Mouse (Mus musculus) spleen, postnatal 4 days (tissue): ENCODE measurements around the gene Prrg1.
A peak's percentile ranks its signal among the peaks of the same experiment; 100 is the strongest.
"Not testable (repeated sequence)": the region's sequence is repeated elsewhere in the genome, so short reads cannot be mapped to it uniquely, and the experiment has no call there.

Source experiments
- DNase-seq, 2 experiments: peaks; one replicate each; pipeline ENCODE4 v3.0.0; 2022; ENCODE audit warnings: low spot score in 2 of 2

Prrg1 gene

DNA sequence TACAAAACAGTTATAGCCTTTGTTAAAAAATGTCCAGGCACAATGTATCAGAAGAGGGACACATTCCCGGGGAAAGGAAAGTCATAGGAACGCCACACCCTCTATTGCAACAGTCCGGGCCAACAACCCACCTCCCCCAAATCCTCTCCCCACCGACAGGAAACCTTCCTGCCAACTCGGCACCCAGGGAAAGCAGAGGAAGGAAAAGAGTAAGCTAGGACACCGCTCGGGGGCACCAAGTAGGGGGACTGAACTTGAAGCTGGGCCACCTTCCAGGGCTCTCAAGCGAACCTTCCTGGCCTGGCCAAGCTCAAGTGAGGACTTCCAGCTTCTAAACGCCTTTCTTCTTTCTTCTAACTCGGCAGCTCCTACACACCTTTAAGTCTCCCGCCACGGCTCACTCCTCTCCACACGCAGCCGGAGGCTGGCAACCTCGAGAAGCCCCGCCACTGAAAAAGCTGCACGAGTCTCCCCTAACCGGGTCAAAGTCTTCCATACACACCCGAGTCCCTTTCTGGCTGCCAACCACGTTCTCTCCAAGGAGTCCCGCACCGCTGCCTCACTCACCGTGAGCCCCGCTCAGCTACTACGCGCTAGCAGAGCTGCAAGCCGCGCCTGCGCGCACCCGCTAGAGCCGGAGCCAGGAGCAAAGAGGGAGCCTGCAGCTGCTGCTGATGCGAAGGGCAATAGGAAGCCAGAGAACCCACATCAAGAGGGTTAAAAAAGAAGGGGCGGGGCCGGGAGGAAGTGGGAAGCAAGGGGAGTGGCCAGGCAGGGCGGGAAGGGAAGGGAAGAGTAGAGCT lies at the start of gene Prrg1:
Gene Prrg1, minus strand, starts transcription at position 695 of the 803 bp plus-strand sequence.
- peak; percentile 57 to 74 for DNase-seq

GRCm38 (mm10) chrX:78605814-78606213 lies 22.1 kb upstream of the Prrg1 start:
- no peak for DNase-seq

- DNase-seq, result no peak
Measured at GRCm38 (mm10) chrX:78593138-78593537, 9.4 kb upstream of the Prrg1 start.

DNA sequence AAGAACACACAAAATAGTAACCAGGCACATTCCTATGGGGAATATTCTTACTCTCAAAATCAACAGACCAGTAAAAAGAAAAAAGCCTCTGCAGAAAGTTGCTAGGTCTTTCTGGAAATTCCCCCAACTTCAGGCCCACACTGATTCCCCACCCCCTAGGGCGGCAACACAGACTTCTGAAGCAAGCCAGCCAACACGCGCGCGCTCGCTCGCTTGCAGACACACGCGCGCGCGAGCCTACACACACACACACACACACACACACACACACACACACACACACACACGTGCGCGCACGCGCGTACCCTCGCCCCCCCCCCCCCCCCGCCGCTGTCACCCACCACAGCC lies 868 bp downstream of the Prrg1 start:
- peak; percentile 14 to 65 for DNase-seq

- DNase-seq, result no peak
Measured at GRCm38 (mm10) chrX:78563451-78563850, 20.2 kb downstream of the Prrg1 start.

DNA sequence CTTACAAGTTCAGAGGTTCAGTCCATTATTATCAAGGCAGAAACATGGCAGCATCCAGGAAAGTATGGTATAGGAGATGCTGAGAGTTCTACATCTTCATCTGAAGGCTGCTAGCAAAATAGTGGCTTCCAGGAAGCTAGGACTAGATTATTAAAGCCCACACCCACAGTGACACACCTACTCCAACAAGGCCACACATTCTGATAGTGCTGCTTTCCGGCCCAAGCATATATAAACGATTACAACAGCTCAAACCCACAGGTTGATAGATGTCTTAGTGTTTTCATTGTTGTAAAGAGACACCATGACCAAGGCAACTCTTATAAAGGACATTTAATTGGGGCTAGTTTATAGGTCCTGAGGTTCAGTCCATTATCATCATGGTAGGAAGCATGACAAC lies 30.3 kb downstream of the Prrg1 start:
- DNase-seq, result no peak

DNA sequence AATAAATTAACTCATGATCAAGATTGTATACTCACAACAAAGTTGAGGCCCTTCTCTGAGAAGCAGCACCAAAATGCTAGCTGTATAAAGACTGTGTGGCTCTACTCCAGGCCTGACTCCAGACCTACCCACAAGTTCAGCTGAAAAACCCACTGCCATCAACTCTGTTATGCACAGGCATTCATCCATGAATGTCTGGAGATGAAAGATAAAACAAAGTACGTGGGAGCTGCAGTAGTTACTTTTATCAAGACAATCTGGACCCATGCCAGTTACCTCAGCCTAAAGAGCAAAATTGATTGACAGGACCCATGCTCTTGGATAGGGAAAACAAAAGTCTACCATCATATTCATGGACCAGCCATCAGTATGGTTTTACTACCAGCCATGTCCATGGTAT lies 31.0 kb downstream of the Prrg1 start:
- no peak for DNase-seq

DNA sequence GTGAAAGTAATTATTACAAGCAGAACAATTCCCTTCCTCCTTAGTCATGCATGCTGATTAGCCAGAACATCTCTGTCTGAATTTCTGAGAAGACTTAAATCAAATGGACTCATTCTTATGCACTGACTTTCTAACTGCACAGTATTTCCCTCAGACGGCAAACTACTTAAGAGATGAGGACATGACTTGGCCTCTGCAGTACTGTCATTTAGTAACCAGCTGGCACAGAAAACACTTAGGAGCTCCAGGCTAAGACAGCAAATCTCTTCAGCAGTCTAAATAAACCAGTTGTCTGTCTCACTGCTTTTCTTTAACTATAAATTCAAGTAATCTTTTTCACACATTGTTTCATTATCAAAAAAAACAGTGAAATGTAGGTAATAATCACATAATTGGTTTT lies 36.0 kb downstream of the Prrg1 start:
- no peak for DNase-seq

DNA sequence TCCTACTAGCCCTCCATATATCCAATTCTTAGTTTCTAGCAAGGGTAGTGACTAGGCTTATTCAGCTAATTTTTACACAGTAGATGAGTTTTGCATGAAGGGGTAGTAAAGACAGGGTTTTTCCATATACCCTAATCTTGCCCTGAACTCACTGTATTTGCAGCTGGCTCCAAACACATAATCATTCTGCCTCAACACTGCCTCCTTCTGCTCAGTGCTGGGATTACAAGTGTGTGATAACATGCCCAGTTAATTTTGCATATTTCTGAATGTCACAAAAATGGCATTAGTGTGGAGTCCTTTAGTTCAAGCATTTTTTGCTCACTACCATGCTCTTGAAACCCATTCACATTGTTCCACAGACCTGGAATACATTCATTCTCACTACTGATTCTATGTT lies 44.0 kb downstream of the Prrg1 start:
- no peak for DNase-seq

GRCm38 (mm10) chrX:78538632-78539316 lies 44.9 kb downstream of the Prrg1 start:
- DNase-seq, result no peak

DNA sequence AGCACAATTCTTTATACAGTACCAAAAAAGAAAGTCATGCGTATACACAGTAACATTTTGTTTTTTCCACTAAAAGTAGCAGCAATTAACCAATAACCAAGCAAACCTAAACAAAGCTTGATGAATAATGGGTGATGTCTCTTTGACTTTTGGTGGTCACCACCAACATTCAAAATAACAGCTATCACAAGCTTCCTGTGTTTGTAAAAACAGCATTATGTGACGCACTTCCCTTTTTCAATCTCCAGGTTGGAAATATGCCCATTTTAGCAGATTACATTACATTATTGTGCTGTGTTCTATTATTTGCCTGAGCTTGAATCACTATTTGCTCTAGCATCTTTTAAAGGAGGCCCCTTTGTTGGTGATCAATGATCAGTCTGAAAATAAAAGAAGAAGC lies 65.4 kb downstream of the Prrg1 start:
- DNase-seq, result no peak

- DNase-seq, result no peak
Measured at GRCm38 (mm10) chrX:78482987-78483386, 100.7 kb downstream of the Prrg1 start.

GRCm38 (mm10) chrX:78479710-78480109 lies 104.0 kb downstream of the Prrg1 start:
- DNase-seq, result no peak

DNA sequence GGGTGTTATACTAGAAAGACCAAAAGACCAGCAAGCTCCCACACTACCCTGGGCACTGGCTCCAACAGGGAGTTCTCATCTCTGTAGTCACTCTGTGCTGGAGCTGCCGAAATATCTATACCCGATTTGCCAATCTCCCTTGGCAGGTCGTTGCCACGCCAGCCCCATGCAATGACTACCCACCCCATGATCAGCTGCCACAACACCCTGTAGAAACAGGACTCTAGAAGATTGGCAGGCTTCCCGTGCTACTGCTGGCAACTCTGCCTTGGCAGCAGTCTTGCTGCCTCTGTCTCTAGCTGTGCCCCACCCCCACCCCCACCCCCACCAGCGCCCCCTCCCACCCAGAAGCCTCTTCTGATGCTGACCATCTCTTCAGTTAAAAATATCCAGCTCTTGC lies 149.3 kb downstream of the Prrg1 start:
- DNase-seq, result no peak

DNA sequence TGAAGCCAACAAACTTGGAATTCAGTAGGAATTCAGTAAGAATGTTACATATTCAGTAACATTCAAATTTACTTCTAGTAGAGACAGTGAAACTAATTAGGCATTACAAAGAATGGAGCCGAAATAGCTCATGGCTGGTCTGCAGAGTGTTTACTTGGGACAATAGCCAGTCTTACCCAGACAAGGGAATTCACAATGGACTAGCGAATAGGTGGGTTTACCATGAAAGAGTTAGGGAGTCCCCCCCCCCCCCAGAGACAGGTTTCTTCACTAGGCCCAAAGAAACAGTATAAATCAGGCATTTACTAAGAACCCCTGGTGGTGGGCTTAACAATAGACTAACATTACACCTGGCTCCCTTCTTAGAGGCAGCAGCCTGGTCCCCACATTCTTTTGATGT lies 180.3 kb downstream of the Prrg1 start:
- DNase-seq, result not testable (repeated sequence)
